Comparison of ENCODE assay signal across 31 mouse cellular contexts in the genomic region with DNA sequence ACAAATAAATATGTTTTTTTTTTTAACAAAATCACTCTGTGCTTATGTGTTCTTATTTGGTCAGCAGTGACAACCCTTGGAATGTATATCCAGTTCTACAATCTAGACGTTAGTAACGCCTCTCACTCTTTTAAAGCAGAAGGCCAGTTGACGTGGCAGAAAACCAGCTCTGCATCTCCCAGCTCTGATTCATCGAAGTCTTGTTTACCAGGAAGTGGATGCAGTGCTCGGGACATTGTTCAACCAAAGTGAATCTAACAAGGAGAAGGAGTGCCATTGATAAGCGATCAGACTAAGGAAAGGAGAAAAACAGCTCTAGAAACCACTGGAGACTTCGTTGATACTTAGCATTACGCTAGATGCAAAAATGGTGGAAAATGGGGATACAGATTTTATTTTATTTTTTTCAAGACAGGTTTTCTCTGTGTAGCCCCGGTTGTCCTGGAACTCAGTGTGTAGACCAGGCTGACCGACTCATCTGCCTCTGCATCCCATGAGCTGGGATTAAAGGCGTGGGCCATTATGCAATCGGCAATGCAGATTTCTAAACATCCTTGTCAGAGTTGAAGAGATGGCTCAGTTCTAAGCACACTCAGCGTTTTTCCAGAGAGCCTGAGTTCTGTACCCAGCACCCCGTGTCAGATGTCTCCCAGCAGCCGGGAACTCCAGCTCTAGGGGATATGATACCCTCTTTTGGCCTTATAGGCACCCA. TPM values are rescaled to one million over a fixed set of nuclear protein-coding genes. Genes with fewer than 3 reads are reported as not detected.
DNase-seq lines count a peak whose midpoint lies in the region; ATAC-seq lines count a peak whose summit lies in the region.
"Had no signal": no experiment of that assay in that cellular context is flagged by ENCODE, and none has a peak within 500 bp of the region (broad histone marks: within the 10 kb centered on the region; RNA-seq: fewer than 3 reads in every experiment).

No protein-coding gene starts in this region.

- no peak overlapping the region for H3K4me2 ChIP-seq in lung, embryonic 16.5 days (ENCODE audit: low read depth, low read length)
- H3K4me2 ChIP-seq: forebrain, embryonic 13.5 days; heart, embryonic 15.5 days; hindbrain, embryonic 12.5 days; kidney, embryonic 15.5 days; limb, embryonic 15.5 days; liver, embryonic 13.5 days; midbrain, embryonic 11.5 days; stomach, embryonic 15.5 days had no signal

- no peaks in the 10 kb centered on the region for H3K4me1 ChIP-seq in lung, embryonic 16.5 days (replicated peaks; ENCODE audit: control insufficient read depth, insufficient read depth, low read length)
- H3K4me1 ChIP-seq: forebrain, embryonic 13.5 days; heart, embryonic 15.5 days; hindbrain, embryonic 12.5 days; kidney, embryonic 15.5 days; limb, embryonic 10.5 days; limb, embryonic 15.5 days; liver, embryonic 13.5 days; stomach, embryonic 15.5 days had no signal

- H3K4me3 ChIP-seq in lung, embryonic 16.5 days (ENCODE audit: low read length), result no peak overlapping the region
- H3K4me3 ChIP-seq: forebrain, embryonic 13.5 days; heart, embryonic 10.5 days; heart, embryonic 15.5 days; hindbrain, embryonic 12.5 days; kidney, embryonic 15.5 days; limb, embryonic 10.5 days; limb, embryonic 15.5 days; liver, embryonic 13.5 days; stomach, embryonic 15.5 days had no signal

- no peaks in the 10 kb centered on the region for H3K27me3 ChIP-seq in lung, embryonic 16.5 days (ENCODE audit: control insufficient read depth, insufficient read depth, low read depth, low read length)
- H3K27me3 ChIP-seq: heart, embryonic 15.5 days; hindbrain, embryonic 12.5 days; kidney, embryonic 15.5 days; limb, embryonic 15.5 days; liver, embryonic 13.5 days; stomach, embryonic 15.5 days had no signal

- no peak overlapping the region for H3K9ac ChIP-seq in lung, embryonic 16.5 days (ENCODE audit: low read length)
- H3K9ac ChIP-seq: forebrain, embryonic 13.5 days; heart, embryonic 15.5 days; hindbrain, embryonic 12.5 days; kidney, embryonic 15.5 days; limb, embryonic 15.5 days; liver, embryonic 13.5 days; stomach, embryonic 15.5 days had no signal

- 77% methylated on average over 15 of the region's 15 CpGs for WGBS in lung, embryonic 16.5 days

- DNase-seq in lung, postnatal 14 days, result no peak
- DNase-seq in NIH3T3 (ENCODE audit: low read depth), result peak; percentile 55
- no peak for DNase-seq in kidney, adult 11 months
- no peak for DNase-seq in cerebellum, adult 11 months
- DNase-seq: adrenal gland, postnatal 14 days; B cell, adult 2 months; cerebellum, adult 2 months; cerebellum, postnatal 14 days; gastrocnemius, postnatal 10 days; heart, adult 11 months; kidney, adult 18-20 months; kidney, postnatal 25 days; liver, embryonic 13.5 days; lung, adult 18-20 months; lung, postnatal 10 days; right cerebral cortex, postnatal 25 days; thymus, adult 18-20 months; thymus, postnatal 36 days had no signal

- 0 out of 2 replicates have a peak, but pooled peaks have one; percentile 34 for ATAC-seq in lung, embryonic 16.5 days (ENCODE audit: low read depth)
- peak; percentile 50; the same call in 1 of the 2 replicates for ATAC-seq in megakaryocyte, adult 5-6 weeks (ENCODE audit: poor library complexity, severe bottlenecking)
- ATAC-seq in cerebellum, adult (ENCODE audit: insufficient number of reproducible peaks, low FRiP score, low TSS enrichment), result no peak
- ATAC-seq: forebrain, embryonic 13.5 days; midbrain, embryonic 16.5 days had no signal

- no peaks in the 10 kb centered on the region for H3K36me3 ChIP-seq in lung, embryonic 16.5 days (ENCODE audit: control insufficient read depth, insufficient read depth, low read length)
- H3K36me3 ChIP-seq: heart, embryonic 10.5 days; heart, embryonic 15.5 days; hindbrain, embryonic 12.5 days; kidney, embryonic 15.5 days; limb, embryonic 10.5 days; limb, embryonic 15.5 days; liver, embryonic 13.5 days; stomach, embryonic 15.5 days had no signal

- H3K27ac ChIP-seq in lung, embryonic 16.5 days (ENCODE audit: low read length), result no peak overlapping the region
- H3K27ac ChIP-seq: forebrain, embryonic 13.5 days; heart, embryonic 10.5 days; heart, embryonic 15.5 days; hindbrain, embryonic 12.5 days; kidney, embryonic 15.5 days; limb, embryonic 10.5 days; limb, embryonic 15.5 days; liver, embryonic 13.5 days; stomach, embryonic 15.5 days had no signal

- no peaks in the 10 kb centered on the region for H3K9me3 ChIP-seq in lung, embryonic 16.5 days (ENCODE audit: control insufficient read depth, low read length)
- H3K9me3 ChIP-seq: forebrain, embryonic 13.5 days; heart, embryonic 10.5 days; heart, embryonic 15.5 days; hindbrain, embryonic 12.5 days; kidney, embryonic 15.5 days; limb, embryonic 10.5 days; limb, embryonic 15.5 days; liver, embryonic 13.5 days; stomach, embryonic 15.5 days had no signal

RNA-seq across cellular contexts. Expression of gene Strap, which starts 12.5 kb away (rescaled TPM):
- 124 and 135 TPM in 2 replicates for polyA plus RNA-seq in lung, embryonic 16.5 days (2015; fragmentation: Nextera tagmentation; extraction: Ambion mirVana)
- 105 and 110 TPM in 2 replicates for total RNA-seq in megakaryocyte, adult 5-6 weeks (2015)
- 90.4 and 90.8 TPM in 2 replicates for total RNA-seq in megakaryocyte, adult 5-6 weeks (2017)

RNA-seq across cellular contexts. Expression of gene Dera, which starts 32.0 kb away (rescaled TPM):
- 65.1 and 65.9 TPM in 2 replicates for polyA plus RNA-seq in lung, embryonic 16.5 days (2015; fragmentation: Nextera tagmentation; extraction: Ambion mirVana)
- 43.3 and 45.3 TPM in 2 replicates for total RNA-seq in megakaryocyte, adult 5-6 weeks (2015)
- 50.6 and 53.0 TPM in 2 replicates for total RNA-seq in megakaryocyte, adult 5-6 weeks (2017)
